Mouse (Mus musculus): ENCODE measurements around the gene Pfkfb4. TPM values are rescaled to one million over a fixed set of nuclear protein-coding genes. Genes with fewer than 3 reads are reported as not detected.

Pfkfb4 gene
- polyA plus RNA-seq, 1 experiment from 2014 or later = 11.9 TPM

- Histone ChIP-seq H3K27me3 (ENCODE audit: low read depth, poor library complexity, severe bottlenecking) (no peaks in the 10 kb centered on the region), H3K9me3 (replicated peaks) (no peaks in the 10 kb centered on the region), H3K4me3 (no peak overlapping the region), H3K4me1 (no peaks in the 10 kb centered on the region), H3K36me3 (0 out of 2 replicates have a peak, but pooled peaks cover 6% of the 10 kb centered on the region), H3K27ac (replicated peaks) (no peak overlapping the region)
- 78% methylated on average over 3 of the region's 3 CpGs for WGBS
- DNase-seq (ENCODE audit: low spot score) = no peak
Observed at GRCm38 (mm10) chr9:109028421-109028820, 36.8 kb downstream of the Pfkfb4 start.

DNA sequence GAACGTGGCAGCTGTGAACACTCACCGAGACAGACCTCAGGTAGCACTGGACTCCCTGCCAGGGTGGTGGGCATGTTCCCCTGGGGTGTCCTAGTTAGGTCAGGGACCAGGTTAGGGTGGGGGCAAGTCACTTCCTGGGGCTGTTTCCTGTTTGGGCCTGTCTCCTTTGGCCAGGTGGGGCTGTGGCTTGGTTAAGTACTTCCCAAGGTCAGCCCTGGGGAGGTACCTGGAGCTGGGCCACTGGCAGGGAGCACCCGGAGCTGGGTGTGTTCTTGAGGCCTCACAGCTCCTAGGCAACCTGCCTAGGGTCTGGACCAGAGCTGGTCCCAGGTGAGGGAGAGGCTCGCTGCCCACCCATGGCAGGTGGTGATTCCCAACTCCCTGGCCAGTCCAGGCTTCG is 37.3 kb downstream of the Pfkfb4 start:
- Histone ChIP-seq H3K27me3 (ENCODE audit: low read depth, poor library complexity, severe bottlenecking) (no peaks in the 10 kb centered on the region), H3K27ac (replicated peaks) (no peak overlapping the region), H3K4me1 (no peaks in the 10 kb centered on the region), H3K9me3 (replicated peaks) (no peaks in the 10 kb centered on the region), H3K36me3 (0 out of 2 replicates have a peak, but pooled peaks cover 6% of the 10 kb centered on the region), H3K4me3 (no peak overlapping the region)
- DNase-seq (ENCODE audit: low spot score) = no peak
- WGBS = 81% methylated on average over 5 of the region's 5 CpGs

DNA sequence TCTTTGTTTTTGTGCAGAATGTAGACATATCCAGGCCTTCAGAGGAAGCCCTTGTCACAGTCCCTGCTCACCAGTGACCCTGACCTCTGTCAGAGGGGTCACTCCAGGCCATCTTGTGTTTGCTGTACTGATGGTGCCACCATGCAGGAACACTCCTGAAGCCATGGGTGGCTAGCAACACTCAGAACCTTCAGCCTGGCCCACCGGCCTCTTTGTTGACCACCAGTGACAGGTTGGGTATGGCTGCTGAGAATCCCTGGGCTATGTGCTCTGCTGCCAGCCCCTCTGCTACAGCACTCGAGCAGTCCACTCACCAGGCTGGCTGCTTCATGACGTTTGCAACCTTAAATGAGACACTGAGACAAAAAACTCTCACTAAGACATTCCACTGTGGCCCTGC is 38.7 kb downstream of the Pfkfb4 start:
- WGBS = 64% methylated on average over 3 of the region's 3 CpGs
- H3K4me1 ChIP-seq = no peaks in the 10 kb centered on the region
- DNase-seq (ENCODE audit: low spot score) = no peak
- no peak overlapping the region for H3K4me3 ChIP-seq
- no peak overlapping the region for H3K27ac ChIP-seq (replicated peaks)
- no peaks in the 10 kb centered on the region for H3K9me3 ChIP-seq (replicated peaks)
- H3K27me3 ChIP-seq (ENCODE audit: low read depth, poor library complexity, severe bottlenecking) = no peaks in the 10 kb centered on the region
- 0 out of 2 replicates have a peak, but pooled peaks cover 6% of the 10 kb centered on the region for H3K36me3 ChIP-seq

DNA sequence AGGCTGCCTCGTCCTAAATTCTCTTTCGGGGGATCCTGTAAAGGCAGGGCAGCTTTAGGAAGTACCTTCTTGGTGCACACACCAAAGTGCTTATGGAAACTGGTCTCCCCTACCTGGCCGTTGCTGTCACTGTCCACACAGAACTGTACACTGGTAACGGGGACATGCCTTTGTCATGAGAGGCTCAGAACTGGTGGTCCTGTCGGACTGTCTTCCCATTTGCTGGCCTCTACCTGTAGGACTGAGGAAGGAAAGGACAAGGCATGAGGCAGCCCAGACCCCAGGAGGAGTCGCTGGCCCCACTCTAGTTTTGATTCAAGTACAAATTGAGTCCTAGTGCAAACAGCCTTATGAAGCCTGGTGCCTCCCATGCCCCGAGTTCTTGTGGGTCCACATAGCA is 39.4 kb downstream of the Pfkfb4 start:
- Histone ChIP-seq H3K27me3 (ENCODE audit: low read depth, poor library complexity, severe bottlenecking) (no peaks in the 10 kb centered on the region), H3K4me3 (no peak overlapping the region), H3K36me3 (0 out of 2 replicates have a peak, but pooled peaks cover 6% of the 10 kb centered on the region), H3K27ac (replicated peaks) (no peak overlapping the region), H3K9me3 (replicated peaks) (no peaks in the 10 kb centered on the region), H3K4me1 (no peaks in the 10 kb centered on the region)
- 91% methylated on average over 7 of the region's 7 CpGs for WGBS
- no peak for DNase-seq (ENCODE audit: low spot score)

- no peaks in the 10 kb centered on the region for H3K9me3 ChIP-seq (replicated peaks)
- H3K27me3 ChIP-seq (ENCODE audit: low read depth, poor library complexity, severe bottlenecking) = no peaks in the 10 kb centered on the region
- H3K4me3 ChIP-seq = no peak overlapping the region
- no peaks in the 10 kb centered on the region for H3K4me1 ChIP-seq
- 0 out of 2 replicates have a peak, but pooled peaks cover 6% of the 10 kb centered on the region for H3K36me3 ChIP-seq
- 87% methylated on average over 8 of the region's 8 CpGs for WGBS
- DNase-seq (ENCODE audit: low spot score) = no peak
- H3K27ac ChIP-seq (replicated peaks) = no peak overlapping the region
Observed at GRCm38 (mm10) chr9:109031686-109032085, 40.1 kb downstream of the Pfkfb4 start.

DNA sequence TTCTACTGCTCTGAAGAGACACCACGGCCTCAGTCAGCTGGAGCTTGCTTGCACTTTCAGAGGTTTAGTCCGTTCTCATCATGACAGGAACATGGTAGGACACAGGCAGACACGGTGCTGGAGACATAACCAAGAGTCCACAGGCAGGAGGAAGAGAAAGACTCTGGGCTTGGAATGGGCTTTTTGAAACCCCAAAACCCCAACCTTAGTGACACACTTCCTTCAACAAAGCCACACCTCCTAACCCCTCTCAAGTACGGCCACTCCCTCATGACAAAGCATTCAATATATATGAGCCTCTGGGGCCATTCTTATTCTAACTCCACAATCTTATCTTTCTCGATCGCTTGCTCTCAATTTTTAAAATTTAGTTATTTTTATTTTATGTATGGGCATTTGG is 40.9 kb downstream of the Pfkfb4 start:
- 87% methylated on average over 6 of the region's 6 CpGs for WGBS
- no peak for DNase-seq (ENCODE audit: low spot score)

GRCm38 (mm10) chr9:109038086-109038895 is 46.7 kb downstream of the Pfkfb4 start, which contains the start of gene Shisa5:
Gene Shisa5, plus strand, starts transcription at chr9:109038565.
- under 1% methylated on average over 40 of the region's 40 CpGs for WGBS
- Histone ChIP-seq H3K4me3 (peak within 1 kb of the TSS; percentile 85), H3K9me3 (replicated peaks) (no peaks in the 10 kb centered on the region), H3K27ac (replicated peaks) (peak within 1 kb of the TSS; percentile 87), H3K4me1 (peaks cover 27% of the 10 kb centered on the region), H3K36me3 (no peaks in the 10 kb centered on the region), H3K27me3 (ENCODE audit: low read depth, poor library complexity, severe bottlenecking) (peaks cover 12% of the 10 kb centered on the region)
- peak; percentile 79 for DNase-seq (ENCODE audit: low spot score)

More for the DNA sequence above, 40.9 kb downstream of the Pfkfb4 start:
- Histone ChIP-seq H3K36me3 (0 out of 2 replicates have a peak, but pooled peaks cover 6% of the 10 kb centered on the region), H3K4me1 (no peaks in the 10 kb centered on the region), H3K4me3 (no peak overlapping the region), H3K27ac (replicated peaks) (no peak overlapping the region), H3K27me3 (ENCODE audit: low read depth, poor library complexity, severe bottlenecking) (no peaks in the 10 kb centered on the region), H3K9me3 (replicated peaks) (no peaks in the 10 kb centered on the region)

DNA sequence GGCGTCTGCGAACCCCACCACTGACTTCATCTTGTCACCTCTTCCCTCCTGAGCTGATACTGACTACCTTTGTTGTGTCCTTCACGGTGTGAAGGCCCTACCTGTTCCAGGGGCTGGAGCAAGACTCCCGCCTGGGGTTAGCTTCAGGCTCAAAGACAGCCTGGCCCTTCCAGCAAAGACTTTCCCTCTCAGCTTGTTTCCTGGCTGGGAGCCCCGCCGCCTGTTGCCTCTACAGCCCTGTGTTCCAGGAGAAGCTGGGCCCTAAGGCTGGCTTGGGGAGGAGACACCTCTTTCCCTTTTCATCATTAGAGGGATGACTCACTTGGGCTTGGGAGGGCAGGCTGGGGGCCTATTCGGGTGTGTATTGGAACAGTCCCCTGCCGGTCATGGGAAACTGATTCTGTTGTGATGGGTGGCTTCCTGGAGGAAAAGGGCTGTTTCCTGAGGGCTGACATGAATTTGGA is 47.4 kb downstream of the Pfkfb4 start:
- Histone ChIP-seq H3K9me3 (replicated peaks) (no peaks in the 10 kb centered on the region), H3K27ac (replicated peaks) (peak overlapping the region; percentile 87), H3K4me3 (peak overlapping the region; percentile 85), H3K36me3 (no peaks in the 10 kb centered on the region), H3K4me1 (peaks cover 27% of the 10 kb centered on the region), H3K27me3 (ENCODE audit: low read depth, poor library complexity, severe bottlenecking) (peaks cover 12% of the 10 kb centered on the region)
- 14% methylated on average over 8 of the region's 8 CpGs for WGBS
- DNase-seq (ENCODE audit: low spot score) = no peak

GRCm38 (mm10) chr9:109039681-109040080 is 48.1 kb downstream of the Pfkfb4 start:
- DNase-seq (ENCODE audit: low spot score) = no peak
- H3K4me3 ChIP-seq = peak overlapping the region; percentile 85; the same call in 1 of the 2 replicates
- H3K27ac ChIP-seq (replicated peaks) = no peak overlapping the region
- H3K4me1 ChIP-seq = peaks cover 27% of the 10 kb centered on the region
- WGBS = 88% methylated on average over 4 of the region's 4 CpGs
- no peaks in the 10 kb centered on the region for H3K36me3 ChIP-seq
- H3K27me3 ChIP-seq (ENCODE audit: low read depth, poor library complexity, severe bottlenecking) = peaks cover 12% of the 10 kb centered on the region
- H3K9me3 ChIP-seq (replicated peaks) = no peaks in the 10 kb centered on the region

DNA sequence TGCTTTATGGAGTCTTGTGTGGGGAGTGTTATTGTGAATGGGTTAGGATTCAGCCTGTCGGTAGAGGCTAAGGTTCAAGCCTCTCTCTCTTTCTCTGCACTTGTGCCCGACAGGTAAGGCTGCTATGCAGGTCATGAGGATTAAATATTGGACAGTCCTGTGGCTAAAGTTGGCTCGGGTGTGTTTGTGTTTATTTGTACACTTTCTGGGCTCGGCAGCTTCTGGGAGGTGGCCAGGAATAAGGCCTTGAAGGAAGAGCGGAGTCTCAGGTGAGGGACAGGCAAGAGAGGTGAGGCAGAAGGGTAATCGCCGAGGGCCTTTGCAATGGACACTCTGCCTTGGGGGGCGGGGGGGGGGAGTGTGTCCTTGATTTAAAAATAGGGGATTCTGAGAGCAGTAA is 48.6 kb downstream of the Pfkfb4 start:
- no peaks in the 10 kb centered on the region for H3K9me3 ChIP-seq (replicated peaks)
- DNase-seq (ENCODE audit: low spot score) = no peak
- no peaks in the 10 kb centered on the region for H3K36me3 ChIP-seq
- H3K27ac ChIP-seq (replicated peaks) = no peak overlapping the region
- peaks cover 27% of the 10 kb centered on the region for H3K4me1 ChIP-seq
- 88% methylated on average over 8 of the region's 8 CpGs for WGBS
- peaks cover 12% of the 10 kb centered on the region for H3K27me3 ChIP-seq (ENCODE audit: low read depth, poor library complexity, severe bottlenecking)
- no peak overlapping the region for H3K4me3 ChIP-seq

DNA sequence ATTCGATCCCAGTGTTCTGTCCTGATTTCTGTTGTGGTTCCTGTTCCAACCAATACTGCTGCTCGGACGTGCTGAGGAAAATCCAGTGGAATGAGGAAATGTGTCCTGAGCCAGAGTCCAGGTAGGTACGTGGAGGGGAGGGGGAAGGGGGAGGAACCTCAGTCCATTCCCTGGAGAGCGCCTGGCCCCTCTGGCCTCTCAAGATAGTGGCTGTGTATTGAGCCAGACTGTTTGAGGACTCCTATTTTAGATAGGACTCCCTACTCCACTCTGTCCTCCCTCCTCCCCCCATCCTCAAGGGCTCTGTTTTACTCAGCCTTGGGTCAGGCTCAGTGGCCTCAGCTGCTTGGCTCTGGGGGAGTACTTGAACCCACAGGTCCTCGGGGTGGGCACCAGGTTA is 49.3 kb downstream of the Pfkfb4 start:
- H3K9me3 ChIP-seq (replicated peaks) = no peaks in the 10 kb centered on the region

DNA sequence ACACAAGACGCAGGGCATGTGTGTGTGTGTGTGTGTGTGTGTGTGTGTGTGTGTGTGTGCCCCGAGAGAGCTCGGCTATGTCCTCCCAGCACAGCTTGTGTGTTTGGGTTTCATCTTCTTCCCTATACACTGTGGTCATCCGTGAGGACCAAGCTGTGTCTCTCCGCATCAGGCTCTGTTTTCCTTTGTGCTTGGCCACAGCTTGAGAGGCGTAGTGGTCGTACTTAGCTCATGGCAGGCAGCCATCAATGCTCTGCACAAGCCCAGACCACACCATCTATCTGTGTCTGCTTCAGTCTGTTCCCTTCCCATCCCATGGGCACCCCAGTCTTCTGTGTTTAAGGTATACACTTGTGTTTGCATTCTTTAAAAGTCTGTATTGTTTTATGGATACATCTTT is 49.8 kb downstream of the Pfkfb4 start:
- DNase-seq (ENCODE audit: low spot score) = no peak
- Histone ChIP-seq H3K36me3 (no peaks in the 10 kb centered on the region), H3K27me3 (ENCODE audit: low read depth, poor library complexity, severe bottlenecking) (peaks cover 12% of the 10 kb centered on the region), H3K4me1 (peaks cover 27% of the 10 kb centered on the region), H3K9me3 (replicated peaks) (no peaks in the 10 kb centered on the region), H3K27ac (replicated peaks) (no peak overlapping the region), H3K4me3 (no peak overlapping the region)
- 80% methylated on average over 7 of the region's 7 CpGs for WGBS

More for the DNA sequence above, 49.3 kb downstream of the Pfkfb4 start:
- peaks cover 27% of the 10 kb centered on the region for H3K4me1 ChIP-seq
- no peak overlapping the region for H3K27ac ChIP-seq (replicated peaks)
- 77% methylated on average over 6 of the region's 6 CpGs for WGBS
- H3K36me3 ChIP-seq = no peaks in the 10 kb centered on the region
- no peak overlapping the region for H3K4me3 ChIP-seq
- DNase-seq (ENCODE audit: low spot score) = no peak
- H3K27me3 ChIP-seq (ENCODE audit: low read depth, poor library complexity, severe bottlenecking) = peaks cover 12% of the 10 kb centered on the region

DNA sequence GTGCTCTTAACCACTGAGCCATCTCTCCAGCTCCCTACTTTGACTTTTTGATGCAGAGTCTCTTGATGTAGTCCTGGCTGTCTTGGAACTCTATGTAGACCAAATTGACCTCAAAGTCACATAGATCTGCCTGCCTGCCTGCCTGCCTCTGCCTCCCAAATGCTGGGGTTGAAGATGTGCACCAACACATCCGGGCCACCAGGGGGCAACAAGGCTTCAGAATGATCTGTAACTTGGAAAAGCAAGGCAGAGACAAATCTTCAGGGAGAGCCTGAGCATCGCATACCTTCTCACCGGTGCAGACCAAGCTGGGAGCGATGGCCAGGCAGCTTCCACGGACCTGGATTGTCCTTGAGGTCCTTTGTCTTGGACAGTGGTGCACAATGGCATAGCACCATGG is 54.7 kb downstream of the Pfkfb4 start:
- Histone ChIP-seq H3K9me3 (replicated peaks) (no peaks in the 10 kb centered on the region), H3K27me3 (ENCODE audit: low read depth, poor library complexity, severe bottlenecking) (no peaks in the 10 kb centered on the region), H3K36me3 (no peaks in the 10 kb centered on the region), H3K4me1 (no peaks in the 10 kb centered on the region), H3K4me3 (no peak overlapping the region), H3K27ac (replicated peaks) (no peak overlapping the region)
- WGBS = 44% methylated on average over 5 of the region's 5 CpGs
- DNase-seq (ENCODE audit: low spot score) = peak; percentile 42

All from midbrain, embryonic 10.5 days (tissue).